Mouse (Mus musculus) thymus, postnatal 4 days (tissue): Measurements from ENCODE around the gene Krt1.

ENCODE experiments used
- DNase-seq: peaks from one replicate; pipeline ENCODE4 v3.0.0; 2021

The Krt1 gene

DNA sequence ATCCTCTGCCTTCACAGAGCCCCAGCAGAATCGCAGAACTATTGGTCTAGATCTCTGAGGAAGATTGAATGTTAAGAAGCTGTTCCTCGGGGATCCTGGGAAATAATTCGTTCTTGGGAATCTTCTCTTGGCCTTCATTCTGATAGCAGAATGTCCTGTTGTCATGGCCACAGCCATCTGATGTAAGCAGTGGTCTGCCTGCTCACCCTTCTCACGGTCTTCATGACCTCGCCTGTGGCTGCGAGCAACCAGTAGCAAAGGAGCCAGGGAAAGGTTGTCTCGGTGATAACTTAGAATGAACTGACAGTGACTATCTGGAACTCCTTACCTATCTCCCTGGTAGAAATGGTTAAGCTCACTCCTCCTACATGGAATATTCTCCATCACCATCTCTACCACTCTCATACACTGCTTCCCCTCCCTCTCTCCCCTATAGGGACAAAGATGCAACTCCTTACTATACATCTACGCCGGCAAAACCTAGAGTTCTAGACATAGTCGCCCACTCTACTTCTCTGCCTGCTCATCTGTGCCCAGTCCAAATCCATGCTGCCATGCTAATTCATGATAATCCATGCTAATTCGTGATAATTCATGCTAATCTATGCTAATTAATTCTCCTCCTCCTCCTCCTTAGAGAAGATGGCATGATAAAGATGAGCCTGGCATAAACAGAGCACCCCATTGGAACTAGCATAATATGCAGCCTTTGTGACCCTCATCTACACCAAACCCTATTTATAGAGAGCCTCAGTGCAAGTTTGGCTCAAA lies 47.4 kb downstream of the Krt1 start:
- DNase-seq: no peak

GRCm38 (mm10) chr15:101802296-101802835 lies 48.2 kb downstream of the Krt1 start, which contains the start of gene Krt73:
TSS of gene Krt73 (minus strand) at chr15:101802346.
- DNase-seq: no peak
